In the genomic region with DNA sequence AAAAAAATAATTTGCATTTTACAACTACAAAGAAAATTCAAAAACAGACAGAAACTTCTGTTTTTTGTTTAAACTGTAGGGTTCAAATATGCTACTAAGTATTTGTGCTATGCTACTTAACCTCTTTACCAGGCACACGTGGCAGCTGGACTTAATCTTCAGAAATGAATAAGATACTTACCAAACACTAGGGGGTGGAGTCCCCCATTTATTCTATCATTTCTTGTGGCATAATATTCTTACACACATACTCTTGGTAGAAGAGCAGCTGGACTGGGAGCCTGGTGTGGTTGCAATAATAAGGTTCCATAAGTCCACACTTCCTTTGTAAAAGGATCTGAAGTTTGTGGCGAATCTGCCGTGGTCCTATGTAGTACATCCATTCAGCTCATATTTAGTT, we compare ENCODE assay signal across 28 mouse cellular contexts. TPM values are rescaled to one million over a fixed set of nuclear protein-coding genes. Genes with fewer than 3 reads are reported as not detected.
DNase-seq lines count a peak whose midpoint lies in the region; ATAC-seq and TF ChIP-seq lines count a peak whose summit lies in the region.
"Had no signal": no experiment of that assay in that cellular context is flagged by ENCODE, and none has a peak within 500 bp of the region (broad histone marks: within the 10 kb centered on the region; RNA-seq: fewer than 3 reads in every experiment).

No protein-coding gene starts in this region.

- peak; percentile 23 for TF ChIP-seq CTCF in layer of hippocampus, adult 2 months (conservative IDR thresholded peaks at IDR 0.05)
- TF ChIP-seq CTCF in MEL (IDR thresholded peaks at IDR 0.05 in 2 of 3, conservative IDR thresholded peaks at IDR 0.05 in 1 of 3; ENCODE audit: control insufficient read depth in 1 of 3, insufficient read depth in 1 of 3, low read depth in 2 of 3, low read length in 3 of 3, poor library complexity in 1 of 3, severe bottlenecking in 1 of 3), result peak in 1 of 3 experiments; percentile 9; a peak in 1 of 6 replicates
- no peak for TF ChIP-seq CTCF in intestine, postnatal 0 days (IDR thresholded peaks at IDR 0.05; ENCODE audit: low read depth)

- 0 out of 2 replicates have a peak, but pooled peaks have one; percentile 67 for ATAC-seq in megakaryocyte-erythroid progenitor cell, adult 5-6 weeks (replicated peaks; ENCODE audit: low FRiP score, low TSS enrichment, poor library complexity, severe bottlenecking)
- no peak for ATAC-seq in intestine, postnatal 0 days
- ATAC-seq: forebrain, embryonic 15.5 days; hindbrain, postnatal 0 days; inflammation-experienced regulatory T-cells, adult 6 months; intestine, embryonic 16.5 days; Patski had no signal

- no peaks in the 10 kb centered on the region for H3K4me1 ChIP-seq in MEL (ENCODE audit: control insufficient read depth in 1 of 2, insufficient read depth in 2 of 2, low read length in 2 of 2)
- no peaks in the 10 kb centered on the region for H3K4me1 ChIP-seq in intestine, postnatal 0 days (replicated peaks; ENCODE audit: control insufficient read depth, insufficient read depth, low read length)
- H3K4me1 ChIP-seq: embryonic facial prominence, embryonic 12.5 days; embryonic facial prominence, embryonic 15.5 days; forebrain, embryonic 15.5 days; heart, embryonic 10.5 days; heart, embryonic 13.5 days had no signal

- H3K79me2 ChIP-seq in MEL (ENCODE audit: control insufficient read depth, insufficient read depth, low read length, poor library complexity), result no peaks in the 10 kb centered on the region

- H3K9ac ChIP-seq in MEL (ENCODE audit: control insufficient read depth, low read depth, low read length, poor library complexity, severe bottlenecking), result no peak overlapping the region
- no peak overlapping the region for H3K9ac ChIP-seq in intestine, postnatal 0 days (ENCODE audit: low read depth, low read length)
- H3K9ac ChIP-seq: embryonic facial prominence, embryonic 12.5 days; embryonic facial prominence, embryonic 15.5 days; forebrain, embryonic 15.5 days; heart, embryonic 13.5 days; hindbrain, embryonic 14.5 days had no signal

- no peaks in the 10 kb centered on the region for H3K9me3 ChIP-seq in MEL (replicated peaks; ENCODE audit: insufficient read depth, low read length)
- H3K9me3 ChIP-seq in intestine, postnatal 0 days (ENCODE audit: control insufficient read depth), result no peaks in the 10 kb centered on the region
- H3K9me3 ChIP-seq: embryonic facial prominence, embryonic 12.5 days; embryonic facial prominence, embryonic 15.5 days; forebrain, embryonic 15.5 days; heart, embryonic 10.5 days; heart, embryonic 13.5 days had no signal

- WGBS in intestine, postnatal 0 days, result 69% methylated on average over 3 of the region's 3 CpGs

- no peak overlapping the region for H3K4me3 ChIP-seq in layer of hippocampus, adult 2 months
- H3K4me3 ChIP-seq in MEL (ENCODE audit: control insufficient read depth in 1 of 2, insufficient read depth in 1 of 2, low read depth in 2 of 2, low read length in 2 of 2), result no peak overlapping the region
- H3K4me3 ChIP-seq in intestine, postnatal 0 days (ENCODE audit: low read depth, low read length), result no peak overlapping the region
- H3K4me3 ChIP-seq: embryonic facial prominence, embryonic 12.5 days; embryonic facial prominence, embryonic 15.5 days; forebrain, embryonic 15.5 days; heart, embryonic 10.5 days; heart, embryonic 13.5 days had no signal

- H3K36me3 ChIP-seq in MEL (ENCODE audit: control insufficient read depth in 1 of 2, insufficient read depth in 2 of 2, low read length in 2 of 2), result no peaks in the 10 kb centered on the region
- H3K36me3 ChIP-seq in intestine, postnatal 0 days (ENCODE audit: control insufficient read depth, insufficient read depth), result no peaks in the 10 kb centered on the region
- H3K36me3 ChIP-seq: embryonic facial prominence, embryonic 12.5 days; embryonic facial prominence, embryonic 15.5 days; forebrain, embryonic 15.5 days; heart, embryonic 10.5 days; heart, embryonic 13.5 days had no signal

- TF ChIP-seq RAD21 in MEL (IDR thresholded peaks at IDR 0.05; ENCODE audit: low read depth, low read length), result peak; percentile 9; the same call in 1 of the 2 replicates

- H3K27me3 ChIP-seq in MEL (ENCODE audit: control insufficient read depth in 1 of 2, insufficient read depth in 2 of 2, low read length in 2 of 2), result no peaks in the 10 kb centered on the region; a peak in 1 of 4 replicates
- no peaks in the 10 kb centered on the region for H3K27me3 ChIP-seq in intestine, postnatal 0 days (replicated peaks; ENCODE audit: control insufficient read depth, insufficient read depth, low read length)
- H3K27me3 ChIP-seq: embryonic facial prominence, embryonic 12.5 days; embryonic facial prominence, embryonic 15.5 days; forebrain, embryonic 15.5 days; heart, embryonic 13.5 days; Patski had no signal

- H3K27ac ChIP-seq in layer of hippocampus, adult 2 months, result no peak overlapping the region
- no peak overlapping the region for H3K27ac ChIP-seq in MEL (ENCODE audit: control insufficient read depth, low read depth, low read length)
- no peak overlapping the region for H3K27ac ChIP-seq in intestine, postnatal 0 days (ENCODE audit: low read depth, low read length)
- H3K27ac ChIP-seq: embryonic facial prominence, embryonic 12.5 days; embryonic facial prominence, embryonic 15.5 days; forebrain, embryonic 15.5 days; heart, embryonic 10.5 days; heart, embryonic 13.5 days; hindbrain, embryonic 14.5 days; hindbrain, postnatal 0 days had no signal

- H3K4me2 ChIP-seq in intestine, postnatal 0 days (replicated peaks; ENCODE audit: low read depth), result no peak overlapping the region
- H3K4me2 ChIP-seq: embryonic facial prominence, embryonic 12.5 days; embryonic facial prominence, embryonic 15.5 days; forebrain, embryonic 15.5 days; heart, embryonic 13.5 days; hindbrain, embryonic 14.5 days had no signal

- no peak for TF ChIP-seq EP300 in MEL (IDR thresholded peaks at IDR 0.05; ENCODE audit: low read depth in 1 of 2, low read length in 2 of 2)

- DNase-seq in layer of hippocampus, adult 2 months (ENCODE audit: low spot score in 2 of 2), result no peak
- no peak for DNase-seq in layer of hippocampus, adult 18-20 months (ENCODE audit: low spot score in 2 of 2)
- DNase-seq in 416B (ENCODE audit: low read depth), result peak; percentile 66
- DNase-seq in MEL (ENCODE audit: low read depth, low spot score), result no peak
- no peak for DNase-seq in kidney, adult 18-20 months
- DNase-seq: adrenal gland, postnatal 10 days; adrenal gland, postnatal 36 days; B cell, adult 2 months; cerebellum, adult 11 months; cerebellum, adult 2 months; cerebellum, adult 9-11 months; cerebellum, postnatal 25 days; gastrocnemius, postnatal 10 days; heart, adult 18-20 months; heart, postnatal 14 days; heart, postnatal 4 days had no signal

- TF ChIP-seq POLR2A in MEL (IDR thresholded peaks at IDR 0.05; ENCODE audit: control insufficient read depth in 1 of 2, insufficient read depth in 1 of 2, low read depth in 1 of 2, low read length in 2 of 2, poor library complexity in 1 of 2), result no peak

TF ChIP-seq in MEL, 35 proteins besides CTCF, POLR2A, EP300 and RAD21:
- TF ChIP-seq SMC3 (IDR thresholded peaks at IDR 0.05; ENCODE audit: low read depth, low read length), result peak; percentile 25; the same call in 1 of the 2 replicates
- TF ChIP-seq USF2 (IDR thresholded peaks at IDR 0.05; ENCODE audit: borderline replicate concordance in 1 of 2, insufficient read depth in 1 of 2, low read depth in 1 of 2, low read length in 2 of 2), result no peak

RNA-seq across cellular contexts. Expression of gene Stard3nl, which starts 53.8 kb away (rescaled TPM):
- 10 to 100 TPM; 59.9 to 64.9 TPM for total RNA-seq in layer of hippocampus, adult 2 months (2021)
- total RNA-seq in layer of hippocampus, adult 18-20 months (2021), result 10 to 100 TPM; 59.1 to 59.2 TPM
- total RNA-seq in MEL (2012; rRNA removed), result 16.1 and 16.7 TPM in 2 replicates
- 10 to 100 TPM in 1 of 2 experiments, not detected in 1; 22.9 TPM for polyA plus RNA-seq in MEL (2012; ENCODE audit: insufficient read depth in 1 of 2, insufficient read length in 2 of 2, low read depth in 1 of 2, low replicate concordance in 2 of 2, missing spikeins in 1 of 2)
- total RNA-seq in megakaryocyte-erythroid progenitor cell, adult 5-6 weeks (2014; fragmentation: Nextera tagmentation), result 24.2 and 37.8 TPM in 2 replicates
- total RNA-seq in megakaryocyte-erythroid progenitor cell, adult 5-6 weeks (2017), result 29.1 and 30.2 TPM in 2 replicates
- polyA plus RNA-seq in intestine, postnatal 0 days (2015; fragmentation: Nextera tagmentation; extraction: Ambion mirVana), result 79.6 and 82.2 TPM in 2 replicates
